Mouse (Mus musculus) ES-E14 (cell line): Measurements from ENCODE around the gene Prok2.

Experiments used
- HCFC1 ChIP-seq: IDR thresholded peaks from 2 replicates; pipeline ENCODE4 v1.6.1; 2012; ENCODE audit warnings: low read length, inconsistent platforms, borderline replicate concordance; ENCODE audit not compliant: insufficient read depth
- MAFK ChIP-seq: IDR thresholded peaks from 2 replicates; pipeline ENCODE4 v1.6.1; 2014; ENCODE audit warnings: mild to moderate bottlenecking, low read depth, low read length, inconsistent platforms; ENCODE audit not compliant: insufficient read depth
- ZC3H11A ChIP-seq: IDR thresholded peaks from 2 replicates; pipeline ENCODE4 v1.6.1; 2012; ENCODE audit warnings: low read depth, mild to moderate bottlenecking, inconsistent platforms, low read length, borderline replicate concordance
- ZNF384 ChIP-seq: IDR thresholded peaks from 2 replicates; pipeline ENCODE4 v1.6.1; 2012; ENCODE audit warnings: low read depth, low read length, inconsistent platforms

DNA sequence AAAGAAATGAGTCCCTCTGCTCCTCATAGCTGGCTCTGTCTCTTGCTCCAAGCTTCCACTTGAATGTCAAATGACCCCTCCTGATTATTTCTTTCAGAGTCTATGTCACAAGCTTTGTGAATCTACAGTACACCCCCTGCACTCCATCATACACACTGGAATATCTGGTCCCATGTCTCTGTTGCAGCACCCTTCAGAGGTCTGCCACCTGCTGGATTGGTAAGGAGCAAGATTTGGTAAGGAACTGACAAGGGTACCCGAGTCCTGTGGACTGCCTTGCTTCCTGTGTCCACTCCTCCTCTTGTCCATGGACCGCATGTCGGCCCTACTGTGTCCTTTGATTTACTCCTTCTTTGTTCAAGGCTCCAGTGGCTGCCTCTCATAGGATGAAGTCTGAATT is 54.4 kb downstream of the Prok2 start:
- TF ChIP-seq ZNF384 (no peak), HCFC1 (no peak), ZC3H11A (no peak), MAFK (no peak)
